Mouse (Mus musculus) bone marrow, adult 2 months (tissue): ENCODE results near the gene Btnl2.

ENCODE experiments used
- CTCF ChIP-seq: fragments of 200-500 bp; IDR thresholded peaks from 2 replicates; pipeline ENCODE4 v1.5.1; 2011; ENCODE audit warnings: low read length, control low read depth; ENCODE audit not compliant: control insufficient read depth, insufficient read depth
- POLR2A ChIP-seq: fragments of 200-500 bp; IDR thresholded peaks from 2 replicates; pipeline ENCODE4 v1.6.1; 2011; ENCODE audit warnings: low read depth, mild to moderate bottlenecking, control low read depth, low read length, borderline replicate concordance; ENCODE audit not compliant: control insufficient read depth

GRCm38 (mm10) chr17:34326373-34326772, 28.2 kb upstream of the Btnl2 start:
- TF ChIP-seq CTCF (no peak), POLR2A (no peak)
